Mouse (Mus musculus): ENCODE results near the gene Bhmt.

- no peak for TF ChIP-seq CTCF (IDR thresholded peaks at IDR 0.05; ENCODE audit: borderline replicate concordance, insufficient read depth, low read depth, low read length)
- no peak for TF ChIP-seq POLR2A (IDR thresholded peaks at IDR 0.05; ENCODE audit: borderline replicate concordance, insufficient read depth, low read length)
These were observed 36.4 kb upstream of the Bhmt start, which contains the start of the genes Bhmt2 and Dmgdh for GRCm38 (mm10) chr13:93674131-93674561.

All from cerebellum, adult 2 months (tissue).